Mouse (Mus musculus) brain, embryonic 14.5 days (tissue): ENCODE results near the gene BC030499.

Experiments
- CTCF ChIP-seq: fragments of 200-500 bp; IDR thresholded peaks from 2 replicates; pipeline ENCODE4 v1.5.1; 2012; ENCODE audit warnings: inconsistent platforms, mild to moderate bottlenecking, moderate library complexity, borderline replicate concordance; ENCODE audit not compliant: insufficient read depth, insufficient read length; ENCODE audit errors: extremely low read depth
- POLR2A ChIP-seq: fragments of 200-500 bp; IDR thresholded peaks from 2 replicates; pipeline ENCODE4 v1.6.1; 2012; ENCODE audit warnings: mild to moderate bottlenecking, inconsistent platforms, borderline replicate concordance; ENCODE audit not compliant: poor library complexity, insufficient read depth, insufficient read length, severe bottlenecking; ENCODE audit errors: extremely low read depth

DNA sequence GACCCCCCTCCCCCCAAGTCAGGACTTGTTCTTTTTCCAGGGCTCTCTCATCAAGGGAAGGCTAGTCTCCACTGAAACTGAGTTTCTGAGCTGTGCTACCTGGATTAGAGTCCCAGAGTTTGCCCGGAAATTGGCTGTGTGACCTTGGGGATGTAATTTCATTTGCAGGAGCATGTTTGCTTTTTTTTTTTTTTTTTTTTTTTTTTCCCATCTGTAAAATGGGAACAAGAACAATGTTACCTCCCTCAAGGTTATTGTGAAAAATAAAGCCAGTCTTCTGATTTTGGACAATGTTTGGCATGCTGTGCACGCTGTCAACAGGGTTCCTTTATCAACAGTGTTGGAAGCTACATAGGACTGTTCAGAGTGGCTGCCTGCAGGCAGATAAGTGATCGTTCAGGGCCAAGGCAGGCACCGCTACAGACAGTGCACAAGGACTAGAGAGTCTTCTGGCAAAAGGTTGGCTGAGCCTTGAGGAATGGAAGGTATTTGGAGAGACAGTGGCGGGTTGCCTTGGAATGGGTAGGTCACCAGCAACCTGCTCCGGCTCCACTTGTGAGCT is 53.8 kb downstream of the BC030499 start:
- no peak for TF ChIP-seq CTCF
- TF ChIP-seq POLR2A = no peak
